Mouse (Mus musculus) embryonic fibroblast, embryonic 13.5 days (primary cell): ENCODE data around the gene Ptprb.

Experiments
- CTCF ChIP-seq: IDR thresholded peaks from 2 replicates; pipeline ENCODE4 v1.5.1; 2011; ENCODE audit warnings: mild to moderate bottlenecking, control low read depth, low read length, moderate library complexity, borderline replicate concordance; ENCODE audit not compliant: insufficient read depth
- POLR2A ChIP-seq: IDR thresholded peaks from 2 replicates; pipeline ENCODE4 v1.6.1; 2011; ENCODE audit warnings: low read depth, mild to moderate bottlenecking, control low read depth, low read length, moderate library complexity

DNA sequence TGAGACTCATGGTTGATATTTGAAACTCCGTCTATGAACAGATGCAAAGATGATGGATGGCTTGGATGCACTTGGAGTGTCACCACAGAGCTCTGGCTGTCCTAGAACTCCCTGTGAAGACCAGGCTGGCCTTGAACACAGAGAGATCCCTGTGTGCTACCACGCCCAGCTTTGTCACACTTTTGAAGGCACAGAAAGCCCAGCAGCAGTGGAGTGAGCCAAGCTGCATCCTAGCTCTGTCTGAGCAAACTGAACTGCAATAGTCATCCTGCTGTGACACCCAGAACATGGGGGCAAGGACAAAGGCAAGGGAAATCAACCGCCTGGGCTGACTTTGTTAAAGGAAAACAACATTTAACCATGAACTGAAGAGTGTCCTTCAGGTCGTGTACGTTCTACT, 141.4 kb downstream of the Ptprb start:
- no peak for TF ChIP-seq CTCF
- no peak for TF ChIP-seq POLR2A
